Mouse (Mus musculus) embryonic fibroblast, embryonic 13.5 days (primary cell): ENCODE measurements around the gene Foxd3.

ENCODE experiments used
- CTCF ChIP-seq: IDR thresholded peaks from 2 replicates; pipeline ENCODE4 v1.5.1; 2011; ENCODE audit warnings: mild to moderate bottlenecking, control low read depth, low read length, moderate library complexity, borderline replicate concordance; ENCODE audit not compliant: insufficient read depth
- POLR2A ChIP-seq: IDR thresholded peaks from 2 replicates; pipeline ENCODE4 v1.6.1; 2011; ENCODE audit warnings: low read depth, mild to moderate bottlenecking, control low read depth, low read length, moderate library complexity

DNA sequence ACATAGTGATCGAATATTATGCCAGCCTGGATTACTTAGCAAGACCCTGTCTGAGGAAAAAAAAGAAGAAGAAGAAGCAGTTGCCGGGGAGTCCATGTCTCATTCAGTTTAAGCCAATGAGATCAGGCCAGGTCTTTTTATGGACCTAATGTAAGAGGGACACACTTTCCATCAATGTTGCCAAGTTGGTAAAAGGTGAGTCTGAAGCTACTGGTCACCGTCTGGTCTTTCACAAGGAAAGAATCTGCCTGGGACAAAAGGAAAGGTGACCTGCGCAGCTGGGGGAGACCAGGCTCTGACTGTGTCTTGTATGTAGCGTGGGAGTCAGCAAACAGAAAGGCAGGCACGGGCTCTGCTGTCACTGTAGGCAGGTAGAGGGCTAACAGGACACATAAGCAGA lies 27.8 kb downstream of the Foxd3 start:
- TF ChIP-seq POLR2A (no peak), CTCF (no peak)
